Mouse (Mus musculus): Measurements from ENCODE around the gene 6430550D23Rik.

GRCm38 (mm10) chr2:155940681-155941080, 67.1 kb downstream of the 6430550D23Rik start, which contains the start of gene Gm15557:
- TF ChIP-seq CTCF (IDR thresholded peaks at IDR 0.05; ENCODE audit: low read depth) (no peak), EP300 (IDR thresholded peaks at IDR 0.05; ENCODE audit: low read depth) (no peak)
